9 mouse cellular contexts compared by ENCODE assay signal in genomic region chr14:115475234-115475633, GRCm38 (mm10).
A peak's percentile ranks its signal among the peaks of the same experiment; 100 is the strongest.
DNase-seq lines count a peak whose midpoint lies in the region; ATAC-seq and TF ChIP-seq lines count a peak whose summit lies in the region.
"Had no signal": no experiment of that assay in that cellular context is flagged by ENCODE, and none has a peak within 500 bp of the region (broad histone marks: within the 10 kb centered on the region; RNA-seq: fewer than 3 reads in every experiment).

No protein-coding gene starts in this region.

- no peak for TF ChIP-seq POLR2A in kidney, adult 2 months (IDR thresholded peaks at IDR 0.05; ENCODE audit: low read depth, low read length)

- H3K9ac ChIP-seq in embryonic facial prominence, embryonic 11.5 days (replicated peaks; ENCODE audit: low read length), result no peak overlapping the region

- ATAC-seq in embryonic facial prominence, embryonic 11.5 days (replicated peaks; ENCODE audit: insufficient number of reproducible peaks, low FRiP score, low TSS enrichment, low read depth), result no peak

- no peaks in the 10 kb centered on the region for H3K9me3 ChIP-seq in embryonic facial prominence, embryonic 11.5 days (replicated peaks; ENCODE audit: control insufficient read depth, low read length)

- TF ChIP-seq CTCF in kidney, adult 2 months (conservative IDR thresholded peaks at IDR 0.05; ENCODE audit: insufficient read depth, insufficient read length, low read depth, low read length), result peak; percentile 37

- no peaks in the 10 kb centered on the region for H3K36me3 ChIP-seq in embryonic facial prominence, embryonic 11.5 days (replicated peaks; ENCODE audit: control insufficient read depth, insufficient read depth, low read depth, low read length)
- H3K36me3 ChIP-seq in kidney, adult 2 months (ENCODE audit: control insufficient read depth, insufficient read depth, low read length), result no peaks in the 10 kb centered on the region
- H3K36me3 ChIP-seq: G1E had no signal

- intact Hi-C loops in left cerebral cortex, postnatal 4 days (cut with DNase I), result no loop called here

- no peaks in the 10 kb centered on the region for H3K4me1 ChIP-seq in embryonic facial prominence, embryonic 11.5 days (ENCODE audit: control insufficient read depth, insufficient read depth, low read length)
- H3K4me1 ChIP-seq in kidney, adult 2 months (ENCODE audit: control insufficient read depth, insufficient read depth, low read length), result no peaks in the 10 kb centered on the region

- no peaks in the 10 kb centered on the region for H3K27me3 ChIP-seq in embryonic facial prominence, embryonic 11.5 days (ENCODE audit: control insufficient read depth, insufficient read depth, low read length)
- no peaks in the 10 kb centered on the region for H3K27me3 ChIP-seq in kidney, adult 2 months (replicated peaks; ENCODE audit: control insufficient read depth, insufficient read depth, low read length)

- no peak overlapping the region for H3K4me2 ChIP-seq in embryonic facial prominence, embryonic 11.5 days (ENCODE audit: low read depth, low read length)

- peak; percentile 22 for DNase-seq in gastrocnemius, postnatal 10 days
- no peak for DNase-seq in gastrocnemius, adult 18-20 months (ENCODE audit: low spot score)
- DNase-seq in MN1 (ENCODE audit: low spot score), result peak; percentile 7
- DNase-seq in embryonic facial prominence, embryonic 11.5 days (ENCODE audit: low spot score), result peak; percentile 81
- DNase-seq in kidney, adult 2 months, result no peak
- peak; percentile 59 for DNase-seq in left cerebral cortex, postnatal 4 days
- peak; percentile 64 for DNase-seq in right cerebral cortex, postnatal 14 days
- DNase-seq in urinary bladder, postnatal 4 days (ENCODE audit: low spot score in 2 of 2), result no peak

- H3K27ac ChIP-seq in embryonic facial prominence, embryonic 11.5 days (replicated peaks; ENCODE audit: low read depth, low read length), result no peak overlapping the region
- H3K27ac ChIP-seq in kidney, adult 2 months (ENCODE audit: insufficient read depth, low read depth, low read length), result no peak overlapping the region

- WGBS in embryonic facial prominence, embryonic 11.5 days, result 37% methylated on average over 4 of the region's 4 CpGs
- WGBS in kidney, adult 2 months, result 52% methylated on average over 4 of the region's 4 CpGs

- no peak overlapping the region for H3K4me3 ChIP-seq in embryonic facial prominence, embryonic 11.5 days (ENCODE audit: low read depth, low read length)
- H3K4me3 ChIP-seq in kidney, adult 2 months (ENCODE audit: insufficient read depth, low read depth, low read length), result no peak overlapping the region

Comparison
In these comparisons a context has a peak if more than half of its experiments do, and no peak if none do; other contexts are left out.
1. DNase-seq: peak in gastrocnemius, postnatal 10 days (single experiment), MN1 (single experiment), embryonic facial prominence, embryonic 11.5 days (single experiment), left cerebral cortex, postnatal 4 days (single experiment) and right cerebral cortex, postnatal 14 days (single experiment); none in gastrocnemius, adult 18-20 months (single experiment), kidney, adult 2 months (single experiment) and urinary bladder, postnatal 4 days (0 of 2).